Mouse (Mus musculus): ENCODE data around the gene Tfip11. TPM values are rescaled to one million over a fixed set of nuclear protein-coding genes. Genes with fewer than 3 reads are reported as not detected.
"Not testable (repeated sequence)": the region's sequence is repeated elsewhere in the genome, so short reads cannot be mapped to it uniquely, and the experiment has no call there.

Gene Tfip11
- polyA plus RNA-seq, 1 experiment = 44.9 TPM

GRCm38 (mm10) chr5:112317328-112317727, 8.8 kb upstream of the Tfip11 start:
- H3ac ChIP-seq (ENCODE audit: control insufficient read depth, insufficient read length, low read depth) = no peak overlapping the region
- no peaks in the 10 kb centered on the region for H3K27me3 ChIP-seq (ENCODE audit: control insufficient read depth, insufficient read depth, insufficient read length)
- no peaks in the 10 kb centered on the region for H3K79me2 ChIP-seq (ENCODE audit: control insufficient read depth, insufficient read depth)
- H3K79me3 ChIP-seq (ENCODE audit: low read depth) = no peaks in the 10 kb centered on the region
- no peak for TF ChIP-seq CEBPB (IDR thresholded peaks at IDR 0.05; ENCODE audit: low read depth)
- no peak for TF ChIP-seq MYOD1 (IDR thresholded peaks at IDR 0.05; ENCODE audit: control insufficient read depth, insufficient read length, low read depth)
- no peak for TF ChIP-seq FOSL1 (IDR thresholded peaks at IDR 0.05; ENCODE audit: insufficient read depth, low read length, poor library complexity, severe bottlenecking)
- TF ChIP-seq MYOG (IDR thresholded peaks at IDR 0.05; ENCODE audit: control insufficient read depth, extremely low read depth, insufficient read length) = no peak
- TF ChIP-seq USF1 (IDR thresholded peaks at IDR 0.05; ENCODE audit: low read depth) = no peak
- no peak for TF ChIP-seq CTCF (IDR thresholded peaks at IDR 0.05; ENCODE audit: control insufficient read depth, insufficient read depth, insufficient read length)
- TF ChIP-seq MAX (IDR thresholded peaks at IDR 0.05) = no peak
- peaks cover 34% of the 10 kb centered on the region for H3K36me3 ChIP-seq (ENCODE audit: control insufficient read depth, insufficient read depth)
- H3K4me3 ChIP-seq (ENCODE audit: insufficient read depth, poor library complexity, severe bottlenecking) = no peak overlapping the region

- H3K36me3 ChIP-seq (ENCODE audit: control insufficient read depth, insufficient read depth) = peaks cover 15% of the 10 kb centered on the region
- H3K79me2 ChIP-seq (ENCODE audit: control insufficient read depth, insufficient read depth); H3K79me3 ChIP-seq (ENCODE audit: low read depth); H3K27me3 ChIP-seq (ENCODE audit: control insufficient read depth, insufficient read depth, insufficient read length); H3ac ChIP-seq (ENCODE audit: control insufficient read depth, insufficient read length, low read depth); H3K4me3 ChIP-seq (ENCODE audit: insufficient read depth, poor library complexity, severe bottlenecking): not testable (repeated sequence)
These were observed 6.8 kb upstream of the Tfip11 start for GRCm38 (mm10) chr5:112319343-112319742.

- TF ChIP-seq MYOD1 (IDR thresholded peaks at IDR 0.05; ENCODE audit: control insufficient read depth, insufficient read length, low read depth) = no peak
- no peak for TF ChIP-seq FOSL1 (IDR thresholded peaks at IDR 0.05; ENCODE audit: insufficient read depth, low read length, poor library complexity, severe bottlenecking)
- no peak for TF ChIP-seq CEBPB (IDR thresholded peaks at IDR 0.05; ENCODE audit: low read depth)
- TF ChIP-seq USF1 (IDR thresholded peaks at IDR 0.05; ENCODE audit: low read depth) = no peak
- no peak for TF ChIP-seq MYOG (IDR thresholded peaks at IDR 0.05; ENCODE audit: control insufficient read depth, extremely low read depth, insufficient read length)
- no peak for TF ChIP-seq CTCF (IDR thresholded peaks at IDR 0.05; ENCODE audit: control insufficient read depth, insufficient read depth, insufficient read length)
- no peak for TF ChIP-seq MAX (IDR thresholded peaks at IDR 0.05)
- Histone ChIP-seq H3K4me3 (ENCODE audit: insufficient read depth, poor library complexity, severe bottlenecking) (no peak overlapping the region), H3K79me3 (ENCODE audit: low read depth) (no peaks in the 10 kb centered on the region), H3K27me3 (ENCODE audit: control insufficient read depth, insufficient read depth, insufficient read length) (no peaks in the 10 kb centered on the region), H3K79me2 (ENCODE audit: control insufficient read depth, insufficient read depth) (no peaks in the 10 kb centered on the region), H3K36me3 (ENCODE audit: control insufficient read depth, insufficient read depth) (peaks cover 6% of the 10 kb centered on the region), H3ac (ENCODE audit: control insufficient read depth, insufficient read length, low read depth) (no peak overlapping the region)
These were observed 5.8 kb upstream of the Tfip11 start for GRCm38 (mm10) chr5:112320379-112320778.

GRCm38 (mm10) chr5:112320936-112321335, 5.2 kb upstream of the Tfip11 start:
- H3K79me3 ChIP-seq (ENCODE audit: low read depth) = no peaks in the 10 kb centered on the region
- H3K36me3 ChIP-seq (ENCODE audit: control insufficient read depth, insufficient read depth) = peaks cover under 1% of the 10 kb centered on the region
- H3K27me3 ChIP-seq (ENCODE audit: control insufficient read depth, insufficient read depth, insufficient read length) = no peaks in the 10 kb centered on the region
- TF ChIP-seq CEBPB (IDR thresholded peaks at IDR 0.05; ENCODE audit: low read depth) = no peak
- no peak for TF ChIP-seq FOSL1 (IDR thresholded peaks at IDR 0.05; ENCODE audit: insufficient read depth, low read length, poor library complexity, severe bottlenecking)
- TF ChIP-seq CTCF (IDR thresholded peaks at IDR 0.05; ENCODE audit: control insufficient read depth, insufficient read depth, insufficient read length) = no peak
- TF ChIP-seq MYOD1 (IDR thresholded peaks at IDR 0.05; ENCODE audit: control insufficient read depth, insufficient read length, low read depth) = no peak
- TF ChIP-seq MAX (IDR thresholded peaks at IDR 0.05) = no peak
- no peak for TF ChIP-seq USF1 (IDR thresholded peaks at IDR 0.05; ENCODE audit: low read depth)
- TF ChIP-seq MYOG (IDR thresholded peaks at IDR 0.05; ENCODE audit: control insufficient read depth, extremely low read depth, insufficient read length) = no peak
- no peak overlapping the region for H3K4me3 ChIP-seq (ENCODE audit: insufficient read depth, poor library complexity, severe bottlenecking)
- H3ac ChIP-seq (ENCODE audit: control insufficient read depth, insufficient read length, low read depth) = no peak overlapping the region
- H3K79me2 ChIP-seq (ENCODE audit: control insufficient read depth, insufficient read depth) = no peaks in the 10 kb centered on the region

DNA sequence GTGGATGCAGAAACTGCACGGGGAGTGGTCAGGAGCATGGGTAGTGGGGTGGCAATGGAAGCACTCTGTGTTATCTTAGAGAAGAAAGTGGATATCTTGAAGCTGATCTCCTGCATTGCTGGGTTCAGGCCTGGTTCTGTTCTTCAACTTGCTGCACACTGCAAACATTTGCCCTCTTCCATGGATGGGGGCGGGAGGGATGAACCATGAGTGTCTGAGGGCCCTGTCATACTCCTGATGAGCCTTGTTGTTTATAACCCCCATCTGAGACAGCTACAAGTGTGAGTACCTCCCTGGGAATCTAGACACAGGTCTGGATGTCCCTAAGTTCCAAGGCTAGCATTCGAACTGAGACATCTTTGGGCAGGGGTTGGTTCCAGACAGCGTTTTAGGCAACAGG, 4.8 kb upstream of the Tfip11 start:
- H3ac ChIP-seq (ENCODE audit: control insufficient read depth, insufficient read length, low read depth) = no peak overlapping the region
- no peaks in the 10 kb centered on the region for H3K79me3 ChIP-seq (ENCODE audit: low read depth)
- H3K4me3 ChIP-seq (ENCODE audit: insufficient read depth, poor library complexity, severe bottlenecking) = no peak overlapping the region
- no peaks in the 10 kb centered on the region for H3K27me3 ChIP-seq (ENCODE audit: control insufficient read depth, insufficient read depth, insufficient read length)
- peaks cover 3% of the 10 kb centered on the region for H3K79me2 ChIP-seq (ENCODE audit: control insufficient read depth, insufficient read depth)
- TF ChIP-seq MYOD1 (IDR thresholded peaks at IDR 0.05; ENCODE audit: control insufficient read depth, insufficient read length, low read depth) (no peak), FOSL1 (IDR thresholded peaks at IDR 0.05; ENCODE audit: insufficient read depth, low read length, poor library complexity, severe bottlenecking) (no peak), USF1 (IDR thresholded peaks at IDR 0.05; ENCODE audit: low read depth) (no peak), MAX (IDR thresholded peaks at IDR 0.05) (no peak), CEBPB (IDR thresholded peaks at IDR 0.05; ENCODE audit: low read depth) (no peak)
- no peaks in the 10 kb centered on the region for H3K36me3 ChIP-seq (ENCODE audit: control insufficient read depth, insufficient read depth)

DNA sequence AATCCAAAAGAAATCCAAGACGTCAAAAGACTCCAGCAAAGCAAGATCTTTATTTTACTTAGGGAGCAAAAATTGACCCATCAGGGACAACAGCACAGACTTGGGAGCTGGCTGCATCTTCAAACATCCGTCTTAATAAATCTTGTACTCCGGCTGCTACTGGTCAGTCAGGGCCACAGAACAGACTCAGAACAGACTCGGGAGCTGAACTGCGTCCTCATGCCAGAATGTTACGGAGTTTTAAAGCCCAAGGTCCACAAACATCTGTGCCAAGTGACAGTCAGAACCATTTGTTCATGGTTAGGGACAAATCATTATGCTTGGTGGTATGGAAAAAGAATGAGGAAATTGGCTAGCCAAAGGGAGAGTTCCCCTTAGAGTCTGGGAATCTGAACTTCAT, 2.9 kb upstream of the Tfip11 start:
- no peak for TF ChIP-seq MYOD1 (IDR thresholded peaks at IDR 0.05; ENCODE audit: control insufficient read depth, insufficient read length, low read depth)
- TF ChIP-seq MAX (IDR thresholded peaks at IDR 0.05) = no peak
- no peak for TF ChIP-seq CEBPB (IDR thresholded peaks at IDR 0.05; ENCODE audit: low read depth)
- TF ChIP-seq FOSL1 (IDR thresholded peaks at IDR 0.05; ENCODE audit: insufficient read depth, low read length, poor library complexity, severe bottlenecking) = no peak
- TF ChIP-seq MYOG (IDR thresholded peaks at IDR 0.05; ENCODE audit: control insufficient read depth, extremely low read depth, insufficient read length) = no peak
- peaks cover 17% of the 10 kb centered on the region for H3K79me3 ChIP-seq (ENCODE audit: low read depth)
- peaks cover 6% of the 10 kb centered on the region for H3K36me3 ChIP-seq (ENCODE audit: control insufficient read depth, insufficient read depth)
- peaks cover 22% of the 10 kb centered on the region for H3K79me2 ChIP-seq (ENCODE audit: control insufficient read depth, insufficient read depth)
- H3K4me3 ChIP-seq (ENCODE audit: insufficient read depth, poor library complexity, severe bottlenecking) = no peak overlapping the region
- H3ac ChIP-seq (ENCODE audit: control insufficient read depth, insufficient read length, low read depth) = no peak overlapping the region
- H3K27me3 ChIP-seq (ENCODE audit: control insufficient read depth, insufficient read depth, insufficient read length) = no peaks in the 10 kb centered on the region
